Mouse (Mus musculus): ENCODE measurements around the gene Kdelr1.

Gene Kdelr1

DNA sequence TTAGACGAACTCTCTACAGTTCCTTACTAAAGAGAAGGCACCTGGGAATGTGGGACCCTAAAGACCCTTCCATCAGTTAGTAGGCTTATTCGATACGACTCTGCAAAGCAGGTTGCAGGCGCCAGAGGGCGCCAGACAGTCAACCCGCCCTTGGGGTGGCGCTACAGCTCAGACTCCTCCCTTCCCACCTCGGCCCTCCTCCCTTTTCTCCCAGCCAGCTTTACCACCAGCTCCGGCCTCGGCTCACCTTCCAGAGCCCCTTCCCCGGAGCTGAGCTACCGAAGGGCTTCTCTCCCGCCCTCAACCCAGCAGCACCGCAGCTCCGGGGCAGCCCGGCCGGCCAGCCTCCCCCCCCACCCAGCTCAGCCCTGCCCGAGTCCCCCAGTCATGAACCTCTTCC, at the start of gene Kdelr1:
Kdelr1 (plus strand) TSS at position 149 of the 400 bp plus-strand sequence.
- peak; percentile 93 for DNase-seq

DNA sequence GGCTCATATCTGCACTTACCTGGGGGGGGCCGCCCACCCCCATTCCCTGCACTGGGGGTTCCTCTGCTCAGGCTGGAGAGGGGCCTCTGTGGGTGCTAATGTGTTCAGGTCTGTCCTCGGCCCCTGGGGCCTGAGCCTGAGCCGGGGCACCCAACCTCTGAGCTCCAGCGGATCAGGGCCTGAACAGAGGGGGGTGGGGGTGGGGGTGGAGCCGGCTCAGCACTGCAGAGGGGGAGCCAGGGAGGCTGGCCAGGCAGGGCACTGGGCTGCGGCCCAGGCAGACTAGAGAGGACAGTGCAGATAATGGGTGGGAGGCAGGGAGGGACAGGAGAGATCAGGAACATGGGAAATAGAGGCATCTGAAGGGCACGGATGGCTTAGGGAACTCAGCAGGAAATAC, 48.0 kb upstream of the Kdelr1 start, which contains the start of gene Kcnj14:
Kcnj14 (minus strand) TSS at position 185 of the 400 bp plus-strand sequence.
- DNase-seq, result no peak

DNA sequence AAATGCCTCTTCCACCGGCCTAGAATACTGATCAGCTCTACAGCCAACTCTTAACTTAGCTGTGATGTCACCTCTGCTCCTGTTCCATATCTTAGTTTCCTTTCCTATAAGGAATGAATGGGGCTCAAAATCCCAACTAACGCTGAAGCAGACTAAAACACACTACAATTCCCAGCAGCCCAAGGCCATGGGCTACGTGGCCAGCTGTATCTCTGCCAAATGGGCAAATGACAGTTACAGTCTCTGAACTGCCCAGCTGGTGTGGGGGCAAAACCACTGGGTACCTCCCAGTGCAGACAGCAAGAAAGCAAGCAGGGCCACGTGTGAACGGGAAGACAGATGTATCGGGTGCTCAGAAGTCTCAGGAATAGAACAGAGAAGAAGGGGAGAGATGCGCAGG, 45.9 kb upstream of the Kdelr1 start:
- DNase-seq, result no peak

DNA sequence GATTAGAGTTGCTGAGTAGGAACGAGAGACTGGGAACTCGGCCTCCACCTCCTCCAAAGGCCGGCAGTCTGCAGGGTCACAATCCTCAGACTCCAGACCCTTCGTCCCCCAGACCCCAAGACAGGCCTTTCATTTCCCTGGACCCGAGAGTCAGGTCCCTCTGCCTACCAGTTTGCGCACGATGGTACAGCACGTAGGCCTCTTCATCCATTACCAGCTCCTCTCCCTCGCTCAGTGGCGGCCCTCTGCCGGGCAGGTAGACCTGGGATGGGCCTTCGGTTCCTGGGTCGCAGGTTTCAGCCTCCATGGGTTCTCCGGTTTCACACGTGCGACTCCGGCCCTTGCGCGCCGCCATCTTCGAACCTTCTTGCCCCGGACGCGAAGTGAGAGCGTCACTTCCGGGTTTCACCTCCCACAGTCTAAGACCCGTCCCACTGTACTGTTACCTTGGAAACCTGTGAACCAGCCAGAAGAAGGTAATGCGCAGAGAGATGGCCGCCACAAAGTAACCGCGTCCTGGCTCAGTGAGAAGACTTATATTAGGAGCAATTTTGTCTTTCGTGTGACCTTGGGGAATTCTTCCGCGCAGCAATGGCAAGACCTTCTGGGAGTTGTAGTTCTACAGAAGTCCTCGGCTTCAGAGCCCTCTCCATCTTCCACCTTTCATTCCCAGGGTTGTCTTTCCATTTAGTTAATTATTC, 42.0 kb upstream of the Kdelr1 start, which contains the start of gene Grwd1:
Grwd1 (minus strand) TSS at position 518 of the 701 bp plus-strand sequence.
- DNase-seq, result peak; percentile 80

DNA sequence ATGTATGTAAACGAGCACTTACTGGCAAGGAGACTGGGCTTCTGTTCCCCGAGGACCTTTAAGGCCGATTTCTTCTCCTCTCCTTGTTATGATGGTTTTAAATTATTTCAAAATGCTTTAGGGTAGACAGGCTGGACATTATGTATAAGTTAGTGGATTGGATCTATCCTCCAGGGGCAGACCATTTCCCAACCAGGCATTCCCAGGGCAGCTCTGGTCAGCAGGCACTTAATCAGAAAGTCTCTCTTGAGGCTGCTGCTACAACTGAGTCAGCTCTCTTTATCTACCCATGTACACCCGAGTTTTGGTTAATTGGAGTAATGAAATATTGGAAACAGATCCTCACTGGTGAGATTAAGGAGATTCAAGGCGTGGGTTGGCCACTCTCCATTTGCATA, 41.4 kb upstream of the Kdelr1 start:
- no peak for DNase-seq

DNA sequence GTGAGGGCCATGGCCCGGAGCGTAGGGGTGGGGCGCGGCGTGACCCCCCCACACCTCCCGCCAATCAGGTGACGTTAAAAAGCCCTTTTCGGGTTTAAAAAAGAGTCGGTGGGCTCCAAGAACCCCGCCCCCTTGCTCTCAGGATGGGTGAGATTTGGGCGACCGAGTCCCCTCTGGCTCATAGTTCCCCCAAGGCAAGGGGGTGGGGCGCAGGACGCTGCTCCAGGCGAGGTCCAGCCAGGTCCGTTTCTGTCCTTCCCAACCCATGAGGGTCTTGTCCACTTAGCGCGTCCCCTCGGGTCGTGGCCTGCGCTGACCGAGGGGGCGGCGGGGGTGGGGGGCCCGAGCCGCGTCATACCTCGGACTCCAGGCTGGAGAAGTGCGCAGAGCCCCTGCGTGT, 40.1 kb upstream of the Kdelr1 start:
- DNase-seq, result no peak

DNA sequence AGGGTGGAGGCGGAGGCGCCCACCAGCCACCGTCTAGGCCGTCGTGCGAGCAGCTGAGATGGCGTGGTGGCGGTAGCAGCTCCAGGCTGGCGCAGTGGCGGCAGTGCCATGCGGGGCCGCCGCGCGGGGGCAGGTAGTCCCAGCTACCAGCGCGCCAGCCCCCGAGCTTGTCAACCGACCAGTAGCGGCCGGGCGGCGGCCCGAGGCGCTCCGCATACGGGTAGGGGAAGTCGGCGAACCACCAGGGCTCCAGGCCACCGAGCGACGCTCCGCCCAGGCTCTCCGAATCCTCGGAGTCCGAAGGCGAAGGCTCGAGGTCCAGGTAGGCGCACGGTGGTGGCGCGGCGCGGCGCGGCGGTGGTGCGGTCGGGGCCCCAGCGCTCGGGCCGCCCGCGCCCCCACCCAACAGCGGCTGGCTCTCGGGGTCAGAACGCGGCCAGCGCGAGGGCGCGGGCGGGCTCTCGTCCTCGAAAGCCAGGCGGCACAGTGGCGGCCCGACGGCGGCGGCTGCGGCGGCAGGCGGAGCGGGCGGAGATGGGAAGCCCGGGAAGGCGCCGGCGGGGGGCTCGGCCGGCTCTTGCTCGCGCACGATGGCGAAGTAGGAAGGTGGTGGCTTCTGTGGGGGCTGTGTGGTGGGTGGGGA, 39.3 kb upstream of the Kdelr1 start:
- DNase-seq, result no peak

DNA sequence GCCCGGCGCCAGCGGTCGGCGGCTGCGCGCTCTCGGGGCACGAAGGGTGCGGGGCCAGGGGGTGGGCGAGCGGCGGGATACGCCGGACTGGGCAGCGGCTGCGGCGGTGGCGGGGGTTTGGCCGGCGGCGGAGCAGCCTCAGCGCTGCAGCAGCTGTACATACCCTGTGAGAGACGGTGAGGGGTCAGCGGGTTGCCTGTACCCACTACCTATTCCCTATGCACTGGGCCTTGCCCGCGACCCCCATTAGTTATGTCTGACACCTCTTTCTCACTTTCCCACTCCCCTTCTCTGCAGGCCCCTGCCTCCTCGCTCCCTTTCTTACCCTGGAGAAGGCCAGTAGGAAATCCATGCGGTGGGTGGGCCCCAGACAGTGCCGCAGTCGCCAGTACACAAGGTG, 38.6 kb upstream of the Kdelr1 start:
- no peak for DNase-seq

DNA sequence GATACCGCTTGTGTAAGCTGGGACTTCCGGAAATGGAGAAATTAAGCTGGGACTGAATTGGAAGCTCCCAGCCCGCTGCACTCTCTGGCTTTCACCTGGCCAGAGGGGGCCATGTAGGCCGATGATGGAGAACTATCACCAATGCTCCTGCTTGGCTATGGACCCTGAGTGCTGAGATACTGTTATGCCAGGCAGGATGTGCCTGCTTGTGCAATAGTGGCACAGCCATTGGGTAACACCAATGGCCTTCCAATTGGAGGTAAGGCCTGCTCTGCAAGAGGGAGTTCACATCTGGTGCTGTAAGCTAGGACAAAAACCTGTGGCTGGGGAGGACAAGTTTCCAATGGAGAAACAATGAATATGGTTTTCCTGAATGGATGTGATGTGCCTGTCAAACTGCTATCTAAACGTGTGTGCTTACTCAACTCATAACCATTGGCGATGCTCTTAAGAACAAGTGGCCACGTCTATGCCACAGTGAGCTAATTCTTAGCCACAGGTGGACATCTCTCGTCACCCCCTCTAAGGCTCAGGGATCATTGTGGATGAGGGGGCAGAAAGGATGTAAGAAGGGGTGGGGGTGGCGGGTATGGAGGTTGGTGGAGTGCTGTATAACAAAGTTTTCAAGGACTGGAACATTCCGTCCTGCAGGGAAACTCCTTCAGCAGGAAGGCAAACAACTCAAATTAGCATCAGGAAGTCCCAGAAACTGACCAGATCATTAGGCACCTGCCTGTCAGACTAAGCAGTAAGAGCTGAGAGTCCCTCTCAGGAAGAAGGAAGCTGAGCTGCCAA, 29.4 kb upstream of the Kdelr1 start:
- no peak for DNase-seq

DNA sequence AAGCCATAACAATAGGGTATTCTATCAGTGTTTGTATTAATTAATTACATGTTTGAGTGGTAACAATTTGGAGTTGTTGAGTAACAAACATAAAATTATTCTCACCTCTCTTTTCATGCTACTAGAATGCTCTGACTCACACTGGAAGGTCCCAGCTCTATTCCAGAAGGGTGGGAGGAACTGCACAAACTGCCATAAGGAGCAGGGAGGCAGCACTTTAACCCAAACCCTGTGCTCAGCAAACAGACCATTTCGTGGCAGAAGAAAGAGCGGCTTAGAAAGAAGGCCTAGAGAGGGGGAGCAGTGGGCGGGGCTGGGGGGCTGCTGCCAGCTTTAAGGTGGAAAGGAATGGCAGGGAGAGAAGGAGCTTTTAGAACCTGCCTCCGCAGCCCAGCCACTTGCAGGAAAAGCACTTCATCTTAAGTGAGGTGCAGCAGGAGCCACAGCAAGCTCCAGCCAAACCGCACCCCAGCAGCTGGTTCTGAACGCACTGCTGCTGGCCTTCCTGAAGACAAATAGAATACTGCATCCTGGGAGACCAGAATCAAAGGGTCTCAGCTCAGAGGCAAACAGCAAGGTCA, 24.0 kb upstream of the Kdelr1 start:
- DNase-seq, result no peak

DNA sequence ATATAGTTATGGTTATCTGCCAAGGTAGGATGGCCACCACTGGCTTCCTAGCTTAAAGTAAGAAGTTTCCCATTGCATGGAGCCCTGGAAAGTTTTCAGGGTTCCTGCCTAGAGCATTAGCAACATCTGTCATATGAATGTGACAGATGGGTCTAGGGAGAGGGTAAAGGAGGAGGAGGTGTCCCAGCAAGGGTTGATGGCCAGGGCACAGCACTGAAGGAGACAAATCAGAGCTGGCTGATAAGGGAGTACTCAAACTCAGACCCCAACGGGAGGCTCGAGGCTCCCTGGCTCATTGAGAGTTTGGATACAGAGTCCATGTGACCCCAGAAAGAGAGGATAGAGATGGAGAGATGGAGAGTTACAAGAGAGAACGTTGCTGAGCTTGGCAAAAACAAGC, 21.9 kb upstream of the Kdelr1 start:
- no peak for DNase-seq

DNA sequence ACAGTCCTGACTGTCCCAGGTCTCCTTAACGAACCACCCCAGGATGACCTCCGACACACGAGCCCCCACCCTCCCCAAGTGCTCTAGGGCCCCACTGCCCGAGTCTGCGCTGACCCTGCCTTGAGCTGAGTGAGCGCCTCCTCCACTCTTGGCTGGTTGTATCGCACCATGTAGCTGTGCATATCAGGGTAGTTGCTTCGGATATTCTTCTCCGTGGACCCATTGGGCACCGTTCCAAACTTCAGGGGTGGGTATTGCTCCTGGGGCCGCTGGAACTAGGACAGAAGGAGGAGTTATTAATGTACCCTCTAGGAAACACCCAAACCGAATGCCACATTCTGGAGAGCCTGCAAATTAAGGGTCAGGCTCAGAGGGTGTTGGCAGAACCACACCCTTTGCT, 19.5 kb upstream of the Kdelr1 start:
- no peak for DNase-seq

DNA sequence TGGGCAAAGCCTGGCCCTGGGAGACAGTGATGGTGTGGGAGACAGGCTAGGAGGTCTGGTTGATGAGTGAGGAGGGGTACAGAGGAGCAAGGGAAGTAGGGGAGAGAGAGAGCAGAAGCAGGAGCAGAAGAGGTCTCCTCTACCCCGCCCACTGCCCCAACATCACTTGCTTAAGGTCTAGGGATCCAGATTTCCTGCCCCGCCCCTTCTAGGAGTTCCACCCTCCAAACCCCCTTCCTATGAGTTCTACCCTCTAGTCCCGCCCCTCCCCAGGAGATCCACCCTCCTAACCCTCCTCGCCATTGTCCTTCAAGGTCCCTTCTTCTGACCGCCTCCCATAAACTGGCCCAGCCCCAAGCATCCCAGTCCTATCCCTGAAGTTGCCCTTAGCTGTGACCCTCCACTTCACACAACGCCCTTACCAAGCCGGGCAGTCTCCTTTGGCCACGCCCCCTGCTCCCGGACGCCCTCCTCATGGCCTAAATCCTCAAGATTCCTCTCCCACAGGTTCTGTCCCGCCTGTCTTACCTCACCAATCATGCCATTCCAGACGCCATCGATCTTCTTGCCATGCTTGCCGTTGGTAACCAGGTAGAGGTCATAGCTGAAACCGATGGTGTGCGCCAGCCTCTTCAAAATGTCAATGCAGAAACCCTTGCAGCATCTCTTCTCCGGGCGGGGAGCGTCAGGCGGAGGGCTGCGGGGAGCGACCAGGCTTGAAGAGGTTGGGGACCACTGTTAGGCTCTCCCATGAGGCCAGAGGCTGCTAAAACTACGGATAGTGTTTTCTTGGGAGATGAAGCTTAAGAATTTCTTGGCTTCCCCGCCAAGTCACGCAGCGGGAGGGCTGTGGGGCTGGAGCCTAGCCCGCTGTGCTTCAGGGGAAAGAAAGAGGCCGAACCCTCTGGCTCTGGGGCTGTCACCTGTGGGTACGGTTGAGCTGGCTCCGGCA, 15.3 kb upstream of the Kdelr1 start:
- no peak for DNase-seq

DNA sequence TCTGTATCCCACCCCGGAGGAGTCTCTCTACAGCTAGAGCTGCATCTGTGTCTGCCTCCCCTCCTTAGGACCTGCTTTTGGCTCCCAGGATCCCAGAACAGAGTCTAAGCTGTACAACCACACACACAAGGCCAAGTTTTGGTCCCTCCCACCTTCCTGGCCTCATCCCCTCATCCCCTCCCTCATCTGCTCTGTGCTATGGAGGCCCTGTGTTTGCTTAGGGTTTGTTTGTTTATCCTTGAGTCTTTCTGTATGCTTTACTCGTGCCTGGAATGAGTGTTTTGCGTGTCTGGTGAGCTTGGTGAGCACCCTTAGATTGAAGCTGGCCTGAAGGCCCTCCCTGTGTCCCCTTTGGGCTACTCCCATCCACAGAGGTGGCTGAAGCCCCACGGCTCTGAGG, 13.6 kb upstream of the Kdelr1 start:
- no peak for DNase-seq

DNA sequence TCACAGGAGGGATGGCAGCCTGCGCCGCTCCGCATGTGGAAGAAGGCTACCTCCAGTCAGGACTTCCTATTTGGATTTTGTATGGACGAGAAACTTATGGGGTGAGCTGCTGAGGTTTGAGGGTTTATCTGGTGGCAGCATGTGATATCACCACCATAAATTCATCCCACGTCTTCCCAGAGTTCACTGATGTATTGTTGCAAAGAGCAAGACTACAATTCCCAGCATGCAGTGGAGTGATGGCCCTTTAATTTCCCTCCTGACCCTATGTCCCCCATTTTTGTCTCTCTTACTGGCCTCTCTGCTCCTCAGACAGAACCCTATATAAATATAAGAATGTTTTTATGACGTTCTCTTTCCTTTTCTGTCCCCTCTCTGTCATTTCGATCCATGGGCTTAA, 9.8 kb upstream of the Kdelr1 start:
- DNase-seq, result no peak

DNA sequence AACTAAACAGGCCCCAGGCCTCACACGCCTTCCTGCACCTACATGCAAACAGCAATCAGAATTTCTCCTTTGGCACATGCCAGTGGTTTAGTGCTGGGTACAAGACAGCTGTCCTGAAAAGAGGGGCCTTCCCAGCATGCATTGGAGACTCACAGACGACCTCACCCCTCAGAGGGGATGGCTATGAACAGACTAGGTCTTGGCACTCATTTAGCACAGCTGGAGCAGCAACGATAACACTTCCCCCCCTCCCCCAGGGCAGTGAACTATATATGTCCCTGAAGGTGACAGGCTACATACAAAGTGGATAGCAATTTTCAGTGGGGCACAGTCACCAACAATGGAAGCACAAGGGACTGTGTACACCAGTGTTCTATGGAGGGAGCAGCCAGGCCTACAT, 8.1 kb upstream of the Kdelr1 start:
- DNase-seq, result no peak

DNA sequence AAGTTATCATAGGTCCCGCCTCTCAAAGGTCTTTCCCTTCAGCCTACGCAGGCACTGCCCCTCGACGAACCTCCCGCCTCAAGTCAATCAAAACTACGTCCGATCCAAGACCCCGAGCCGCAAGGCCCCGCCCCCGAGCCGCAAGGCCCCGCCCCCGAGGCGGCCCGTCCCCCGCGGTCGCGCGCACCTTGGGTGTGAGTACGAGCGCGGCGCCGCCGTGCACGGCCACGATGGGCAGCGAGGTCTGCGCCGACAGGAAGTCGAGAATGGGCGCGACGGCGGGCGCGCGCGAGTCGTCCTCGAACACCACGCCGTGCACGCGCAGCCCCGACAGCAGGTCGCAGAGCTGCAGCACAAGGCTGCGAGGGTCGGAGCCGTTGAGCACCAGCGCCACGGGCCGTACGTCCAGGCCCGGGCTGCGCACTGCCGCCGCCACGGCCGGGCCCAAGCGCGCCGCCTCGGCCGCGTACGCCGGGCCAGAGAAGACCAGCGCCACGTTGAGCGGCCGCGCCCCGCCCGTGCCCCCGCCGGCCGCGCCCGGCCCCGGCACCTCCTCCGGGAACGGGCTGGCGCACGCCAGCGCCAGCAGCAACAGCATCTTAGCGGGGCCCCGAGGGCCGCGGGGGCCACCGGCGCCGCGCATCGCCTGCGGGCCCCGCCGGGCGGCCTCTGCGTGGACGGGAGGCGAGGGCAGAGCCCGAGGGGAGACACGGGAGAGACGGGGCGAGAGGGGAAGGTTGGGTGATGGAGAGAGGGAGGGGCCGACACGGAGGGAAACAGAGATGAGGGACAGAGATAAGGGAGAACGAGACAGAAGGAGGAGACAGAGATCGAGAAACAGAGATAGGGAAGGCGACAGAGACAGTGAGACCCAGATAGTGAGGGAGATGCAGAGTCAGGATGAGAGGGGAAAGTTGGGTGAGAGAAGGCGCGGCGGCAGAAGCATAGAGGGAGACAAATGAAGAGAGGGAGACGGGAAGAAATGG, 6.4 kb upstream of the Kdelr1 start:
- peak; percentile 92 for DNase-seq

DNA sequence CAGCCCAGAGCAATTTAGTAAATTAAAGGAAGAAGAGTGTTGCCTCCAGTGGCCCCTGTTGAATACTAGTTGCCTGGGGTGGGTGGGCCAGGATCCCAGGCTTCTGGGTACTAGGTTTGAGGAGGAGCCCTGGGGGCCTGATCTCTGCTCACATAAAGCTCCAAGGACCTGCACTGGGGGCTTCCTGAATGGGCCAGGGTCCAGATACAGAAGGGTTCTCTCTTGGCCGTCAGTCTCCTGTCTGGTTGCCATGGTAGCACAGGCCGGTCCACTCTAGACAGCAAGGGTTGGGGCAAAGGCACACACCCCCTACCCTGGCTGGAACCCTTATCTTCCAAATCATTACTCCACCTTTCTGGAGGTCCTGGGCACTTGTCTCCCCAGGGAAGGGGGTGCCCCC, 4.7 kb upstream of the Kdelr1 start:
- no peak for DNase-seq

DNA sequence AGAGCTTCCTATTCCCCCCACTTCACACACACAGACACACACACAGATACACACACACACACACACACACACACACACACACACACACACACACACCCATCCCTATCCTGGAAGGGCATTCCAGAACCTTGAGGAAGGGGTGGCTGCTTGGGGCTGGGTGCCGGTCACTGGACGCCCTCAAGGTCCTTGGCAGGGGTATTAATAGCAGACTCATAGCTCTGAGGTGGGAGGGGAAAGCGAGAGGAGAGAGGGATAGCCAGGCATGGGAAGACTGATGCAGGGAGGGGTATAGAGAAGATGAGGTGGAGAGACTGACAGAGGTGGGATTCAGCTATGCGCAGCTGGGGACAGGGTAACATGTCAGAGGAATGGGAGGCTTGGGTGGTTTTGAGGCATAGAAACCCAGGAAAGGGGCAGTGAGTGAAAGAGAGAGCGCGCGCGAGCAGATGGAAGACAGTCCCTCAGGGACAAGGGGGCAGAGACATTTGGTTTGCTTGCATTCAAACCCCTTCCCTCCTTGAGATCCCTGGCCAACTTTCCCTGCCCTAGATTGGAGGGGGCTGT, 3.4 kb upstream of the Kdelr1 start:
- DNase-seq, result no peak

DNA sequence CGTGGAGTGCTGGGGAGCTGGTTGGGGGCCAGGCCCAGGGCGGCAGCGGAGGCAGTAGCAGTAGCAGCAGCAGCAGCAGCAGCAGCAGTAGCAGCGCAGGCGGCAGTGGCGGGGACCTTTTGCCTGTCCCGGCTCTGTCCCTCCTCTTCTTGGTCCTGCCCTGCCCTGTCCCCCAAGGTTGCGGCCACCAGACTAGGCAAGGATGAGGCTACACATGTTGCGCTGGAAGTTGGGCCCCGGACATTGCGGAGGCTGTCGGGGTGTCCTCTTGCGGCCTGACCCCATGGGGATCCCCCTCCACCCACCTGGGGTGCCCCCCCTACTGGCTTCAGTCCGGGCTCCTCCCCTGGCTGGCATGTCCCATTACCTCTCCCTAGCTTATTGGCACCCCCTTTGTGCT, 2.8 kb upstream of the Kdelr1 start:
- DNase-seq, result no peak

All from thymus, postnatal 14 days (tissue).